Mouse (Mus musculus): ENCODE results near the gene Tbc1d10a.

DNA sequence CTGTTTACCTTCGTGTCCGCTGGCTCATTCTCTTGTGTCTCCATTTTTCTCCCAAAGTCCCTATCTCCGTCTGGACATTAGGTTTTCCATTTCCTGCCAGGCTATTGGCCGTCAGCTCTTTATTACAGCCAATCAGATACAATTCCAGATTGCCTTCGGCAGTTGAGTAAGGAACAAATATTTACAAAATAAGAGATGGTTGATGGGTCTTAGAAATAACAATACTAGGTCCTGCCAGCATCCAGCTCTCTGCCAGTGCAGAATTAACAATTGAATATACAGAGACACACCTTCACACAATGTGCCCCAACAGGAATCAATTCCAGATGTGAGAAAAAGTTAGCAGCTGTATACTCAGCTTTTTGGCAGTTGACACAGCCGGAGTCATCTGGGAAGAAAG, 59.5 kb downstream of the Tbc1d10a start:
- TF ChIP-seq CTCF (conservative IDR thresholded peaks at IDR 0.05; ENCODE audit: low read length) (no peak), POU5F1 (IDR thresholded peaks at IDR 0.05; ENCODE audit: borderline replicate concordance, low read length) (no peak), NANOG (IDR thresholded peaks at IDR 0.05; ENCODE audit: borderline replicate concordance, low read length) (peak; percentile 93)
